Mouse (Mus musculus) neural tube, embryonic 15.5 days (tissue): ENCODE data around the gene Arhgef38. TPM values are rescaled to one million over a fixed set of nuclear protein-coding genes. Genes with fewer than 3 reads are reported as not detected.

ENCODE experiments used
- ATAC-seq: fragments of 200-750 bp; cut with Nextera tagmentation; 2 replicates; pipeline ENCODE4 v1.8.0; 2017; ENCODE audit warnings: mild to moderate bottlenecking, moderate TSS enrichment, moderate library complexity; ENCODE audit not compliant: low FRiP score
- H3K27ac ChIP-seq: fragments of 300-500 bp; sonication (generic); replicated peaks from 2 replicates; pipeline ENCODE4 v1.5.1; 2015; ENCODE audit warnings: mild to moderate bottlenecking, inconsistent platforms
- H3K27me3 ChIP-seq: fragments of 300-500 bp; sonication (generic); replicated peaks from 2 replicates; pipeline ENCODE4 v1.6.1; 2015; ENCODE audit warnings: inconsistent platforms
- H3K36me3 ChIP-seq: fragments of 300-500 bp; sonication (generic); 2 replicates; pipeline ENCODE4 v1.6.1; 2015; ENCODE audit warnings: inconsistent platforms
- H3K4me1 ChIP-seq: fragments of 300-500 bp; sonication (generic); 2 replicates; pipeline ENCODE4 v1.6.1; 2015; ENCODE audit warnings: inconsistent platforms
- H3K4me2 ChIP-seq: fragments of 300-500 bp; sonication (generic); 2 replicates; pipeline ENCODE4 v1.6.1; 2015; ENCODE audit warnings: inconsistent platforms, mild to moderate bottlenecking, moderate library complexity
- H3K4me3 ChIP-seq: fragments of 300-500 bp; sonication (generic); replicated peaks from 2 replicates; pipeline ENCODE4 v1.5.1; 2015; ENCODE audit warnings: mild to moderate bottlenecking, inconsistent platforms
- H3K9ac ChIP-seq: fragments of 300-500 bp; sonication (generic); replicated peaks from 2 replicates; pipeline ENCODE4 v1.6.1; 2015; ENCODE audit warnings: mild to moderate bottlenecking, inconsistent platforms
- H3K9me3 ChIP-seq: fragments of 300-500 bp; sonication (generic); replicated peaks from 2 replicates; pipeline ENCODE4 v1.6.1; 2016; ENCODE audit warnings: inconsistent platforms
- WGBS: fragments of 180-500 bp; shearing (Covaris S2); methylation state at CpG from one replicate; pipeline ENCODE4 v1.1.7; 2015; ENCODE audit warnings: mixed read lengths; 5-methylcytosine and 5-hydroxymethylcytosine counted together
- polyA plus RNA-seq: library from polyadenylated mRNA; unstranded; fragments of >200 nt; fragmentation: Nextera tagmentation; extraction: Ambion mirVana; gene quantifications from 2 replicates; pipeline ENCODE4 v1.2.1, GENCODE M21; 2015

Gene Arhgef38
- polyA plus RNA-seq, 1 experiment from 2014 or later = 0.05 TPM

GRCm38 (mm10) chr3:133213434-133214114, 21.2 kb downstream of the Arhgef38 start:
- no peak overlapping the region for H3K4me2 ChIP-seq
- ATAC-seq = no peak
- no peaks in the 10 kb centered on the region for H3K27me3 ChIP-seq
- no peaks in the 10 kb centered on the region for H3K9me3 ChIP-seq
- WGBS = 96% methylated on average over 3 of the region's 3 CpGs
- no peak overlapping the region for H3K27ac ChIP-seq
- peaks cover 2% of the 10 kb centered on the region; the same call in 1 of the 2 replicates for H3K4me1 ChIP-seq
- no peak overlapping the region for H3K4me3 ChIP-seq
- H3K36me3 ChIP-seq = no peaks in the 10 kb centered on the region
- H3K9ac ChIP-seq = no peak overlapping the region

GRCm38 (mm10) chr3:133211324-133211723, 23.4 kb downstream of the Arhgef38 start:
- 86% methylated on average over 3 of the region's 3 CpGs for WGBS
- ATAC-seq = no peak
- H3K27me3 ChIP-seq = no peaks in the 10 kb centered on the region

GRCm38 (mm10) chr3:133203713-133204112, 31.0 kb downstream of the Arhgef38 start:
- H3K4me2 ChIP-seq = no peak overlapping the region
- H3K4me3 ChIP-seq = no peak overlapping the region
- 78% methylated on average over 2 of the region's 2 CpGs for WGBS
- H3K36me3 ChIP-seq = no peaks in the 10 kb centered on the region
- no peaks in the 10 kb centered on the region for H3K27me3 ChIP-seq
- H3K9ac ChIP-seq = no peak overlapping the region
- no peak overlapping the region for H3K27ac ChIP-seq
- no peaks in the 10 kb centered on the region for H3K4me1 ChIP-seq
- H3K9me3 ChIP-seq = no peaks in the 10 kb centered on the region
- ATAC-seq = no peak

More at GRCm38 (mm10) chr3:133211324-133211723, 23.4 kb downstream of the Arhgef38 start:
- Histone ChIP-seq H3K36me3 (no peaks in the 10 kb centered on the region), H3K9ac (no peak overlapping the region), H3K4me3 (no peak overlapping the region), H3K27ac (no peak overlapping the region), H3K9me3 (no peaks in the 10 kb centered on the region), H3K4me2 (no peak overlapping the region), H3K4me1 (no peaks in the 10 kb centered on the region)

GRCm38 (mm10) chr3:133202171-133202570, 32.6 kb downstream of the Arhgef38 start:
- H3K4me3 ChIP-seq = no peak overlapping the region
- ATAC-seq = no peak
- H3K4me1 ChIP-seq = no peaks in the 10 kb centered on the region
- H3K36me3 ChIP-seq = no peaks in the 10 kb centered on the region
- H3K9ac ChIP-seq = no peak overlapping the region
- no peaks in the 10 kb centered on the region for H3K9me3 ChIP-seq
- H3K27ac ChIP-seq = no peak overlapping the region
- H3K4me2 ChIP-seq = no peak overlapping the region
- WGBS = 95% methylated on average over 13 of the region's 13 CpGs
- no peaks in the 10 kb centered on the region for H3K27me3 ChIP-seq

- H3K27ac ChIP-seq = no peak overlapping the region
- H3K4me2 ChIP-seq = no peak overlapping the region
- H3K4me1 ChIP-seq = no peaks in the 10 kb centered on the region
- no peak for ATAC-seq
- H3K9me3 ChIP-seq = no peaks in the 10 kb centered on the region
- H3K4me3 ChIP-seq = no peak overlapping the region
- no peak overlapping the region for H3K9ac ChIP-seq
- no peaks in the 10 kb centered on the region for H3K36me3 ChIP-seq
- H3K27me3 ChIP-seq = no peaks in the 10 kb centered on the region
- 78% methylated on average over 3 of the region's 3 CpGs for WGBS
These were observed 45.8 kb downstream of the Arhgef38 start for GRCm38 (mm10) chr3:133188930-133189329.

GRCm38 (mm10) chr3:133187524-133187923, 47.2 kb downstream of the Arhgef38 start:
- no peak overlapping the region for H3K27ac ChIP-seq
- 95% methylated on average over 3 of the region's 3 CpGs for WGBS
- ATAC-seq = no peak
- H3K9ac ChIP-seq = no peak overlapping the region
- no peaks in the 10 kb centered on the region for H3K36me3 ChIP-seq
- no peak overlapping the region for H3K4me3 ChIP-seq
- no peak overlapping the region for H3K4me2 ChIP-seq
- no peaks in the 10 kb centered on the region for H3K9me3 ChIP-seq
- no peaks in the 10 kb centered on the region for H3K4me1 ChIP-seq
- no peaks in the 10 kb centered on the region for H3K27me3 ChIP-seq

GRCm38 (mm10) chr3:133176033-133176750, 58.6 kb downstream of the Arhgef38 start:
- H3K4me1 ChIP-seq = peaks cover 7% of the 10 kb centered on the region; the same call in 1 of the 2 replicates
- H3K9me3 ChIP-seq = no peaks in the 10 kb centered on the region
- H3K27me3 ChIP-seq = no peaks in the 10 kb centered on the region
- WGBS = 48% methylated on average over 12 of the region's 12 CpGs
- ATAC-seq = peak; percentile 76
- H3K27ac ChIP-seq = peak overlapping the region; percentile 51; the same call in 1 of the 2 replicates
- H3K36me3 ChIP-seq = no peaks in the 10 kb centered on the region
- no peak overlapping the region for H3K9ac ChIP-seq
- H3K4me2 ChIP-seq = no peak overlapping the region
- no peak overlapping the region for H3K4me3 ChIP-seq

- Histone ChIP-seq H3K27me3 (no peaks in the 10 kb centered on the region), H3K4me1 (peaks cover 7% of the 10 kb centered on the region; the same call in 1 of the 2 replicates), H3K27ac (no peak overlapping the region), H3K9me3 (no peaks in the 10 kb centered on the region), H3K4me2 (no peak overlapping the region), H3K36me3 (no peaks in the 10 kb centered on the region), H3K4me3 (no peak overlapping the region), H3K9ac (no peak overlapping the region)
- ATAC-seq = no peak
- 93% methylated on average over 4 of the region's 4 CpGs for WGBS
These were observed 62.5 kb downstream of the Arhgef38 start for GRCm38 (mm10) chr3:133172291-133172690.

GRCm38 (mm10) chr3:133169737-133170136, 65.0 kb downstream of the Arhgef38 start:
- no peak overlapping the region for H3K27ac ChIP-seq
- ATAC-seq = no peak
- H3K4me1 ChIP-seq = no peaks in the 10 kb centered on the region
- no peak overlapping the region for H3K4me2 ChIP-seq
- H3K9ac ChIP-seq = no peak overlapping the region
- H3K27me3 ChIP-seq = no peaks in the 10 kb centered on the region
- H3K4me3 ChIP-seq = no peak overlapping the region
- no peaks in the 10 kb centered on the region for H3K9me3 ChIP-seq
- 87% methylated on average over 7 of the region's 7 CpGs for WGBS
- no peaks in the 10 kb centered on the region for H3K36me3 ChIP-seq

GRCm38 (mm10) chr3:133167550-133167949, 67.2 kb downstream of the Arhgef38 start:
- Histone ChIP-seq H3K4me3 (no peak overlapping the region), H3K27me3 (no peaks in the 10 kb centered on the region), H3K9ac (no peak overlapping the region), H3K4me1 (peaks cover 14% of the 10 kb centered on the region), H3K27ac (no peak overlapping the region), H3K36me3 (no peaks in the 10 kb centered on the region), H3K4me2 (no peak overlapping the region), H3K9me3 (no peaks in the 10 kb centered on the region)
- ATAC-seq = no peak
- 85% methylated on average over 6 of the region's 6 CpGs for WGBS

GRCm38 (mm10) chr3:133165130-133165529, 69.6 kb downstream of the Arhgef38 start:
- Histone ChIP-seq H3K9ac (no peak overlapping the region), H3K4me2 (no peak overlapping the region), H3K4me3 (no peak overlapping the region), H3K36me3 (no peaks in the 10 kb centered on the region), H3K9me3 (no peaks in the 10 kb centered on the region), H3K27ac (no peak overlapping the region), H3K4me1 (peaks cover 15% of the 10 kb centered on the region), H3K27me3 (no peaks in the 10 kb centered on the region)
- no peak for ATAC-seq
- 48% methylated on average over 1 of the region's 1 CpGs for WGBS

- ATAC-seq = no peak
- H3K9ac ChIP-seq = no peak overlapping the region
- peaks cover 15% of the 10 kb centered on the region for H3K4me1 ChIP-seq
- no peak overlapping the region for H3K4me3 ChIP-seq
- WGBS = 91% methylated on average over 6 of the region's 6 CpGs
- no peak overlapping the region for H3K4me2 ChIP-seq
- H3K36me3 ChIP-seq = no peaks in the 10 kb centered on the region
- no peak overlapping the region for H3K27ac ChIP-seq
- no peaks in the 10 kb centered on the region for H3K9me3 ChIP-seq
- no peaks in the 10 kb centered on the region for H3K27me3 ChIP-seq
These were observed 70.8 kb downstream of the Arhgef38 start for GRCm38 (mm10) chr3:133163913-133164406.
